Mouse (Mus musculus) induced T-regulatory cell, adult 2 months (primary cell): ENCODE data around the gene Ndufa13.
A peak's percentile ranks its signal among the peaks of the same experiment; 100 is the strongest.

Source experiments
- DNase-seq: peaks from one replicate; pipeline ENCODE4 v3.0.0-alpha.2; 2012; ENCODE audit warnings: low read depth

Ndufa13 gene

GRCm38 (mm10) chr8:69907106-69907505 is 4.7 kb upstream of the Ndufa13 start:
- no peak for DNase-seq

GRCm38 (mm10) chr8:69906260-69906659 is 3.9 kb upstream of the Ndufa13 start:
- DNase-seq: no peak

- DNase-seq: no peak
Measured at GRCm38 (mm10) chr8:69904096-69904495, 1.7 kb upstream of the Ndufa13 start.

- DNase-seq: peak; percentile 99
Measured at GRCm38 (mm10) chr8:69903063-69903542, 745 bp upstream of the Ndufa13 start.

- peak; percentile 98 for DNase-seq
Measured at GRCm38 (mm10) chr8:69901484-69902162, 735 bp downstream of the Ndufa13 start.

- DNase-seq: no peak
Measured at GRCm38 (mm10) chr8:69900895-69901451, 1.4 kb downstream of the Ndufa13 start.

- DNase-seq: no peak
Measured at GRCm38 (mm10) chr8:69899876-69900275, 2.5 kb downstream of the Ndufa13 start.

- no peak for DNase-seq
Measured at GRCm38 (mm10) chr8:69897857-69898256, 4.5 kb downstream of the Ndufa13 start.

- DNase-seq: no peak
Measured at GRCm38 (mm10) chr8:69895772-69896451, 6.4 kb downstream of the Ndufa13 start.

- no peak for DNase-seq
Measured at GRCm38 (mm10) chr8:69894836-69895332, 7.5 kb downstream of the Ndufa13 start.

- DNase-seq: peak; percentile 76
Measured at GRCm38 (mm10) chr8:69893863-69894262, 8.5 kb downstream of the Ndufa13 start.

- DNase-seq: peak; percentile 60
Measured at GRCm38 (mm10) chr8:69890813-69891241, 11.5 kb downstream of the Ndufa13 start.

- no peak for DNase-seq
Measured at GRCm38 (mm10) chr8:69888902-69889301, 13.5 kb downstream of the Ndufa13 start.

GRCm38 (mm10) chr8:69888244-69888866 is 14.0 kb downstream of the Ndufa13 start:
- DNase-seq: peak; percentile 40

GRCm38 (mm10) chr8:69887289-69888243 is 14.8 kb downstream of the Ndufa13 start, which contains the start of gene Cilp2:
Cilp2 (minus strand) TSS chr8:69887687.
- DNase-seq: peak; percentile 65

- no peak for DNase-seq
Measured at GRCm38 (mm10) chr8:69884141-69884540, 18.2 kb downstream of the Ndufa13 start.

- DNase-seq: no peak
Measured at GRCm38 (mm10) chr8:69882833-69883600, 19.3 kb downstream of the Ndufa13 start.

GRCm38 (mm10) chr8:69882021-69882756 is 20.2 kb downstream of the Ndufa13 start:
- peak; percentile 68 for DNase-seq

GRCm38 (mm10) chr8:69881261-69881865 is 21.0 kb downstream of the Ndufa13 start:
- no peak for DNase-seq
